Mouse (Mus musculus) thymus, postnatal 10 days (tissue): ENCODE results near the gene Tceal3.
"Not testable (repeated sequence)": the region's sequence is repeated elsewhere in the genome, so short reads cannot be mapped to it uniquely, and the experiment has no call there.

Experiments used
- DNase-seq, 2 experiments: peaks; one replicate each; pipeline ENCODE4 v3.0.0; 2021; ENCODE audit warnings: low spot score in 2 of 2

Tceal3 gene

GRCm38 (mm10) chrX:136707446-136708167 is 117.0 kb downstream of the Tceal3 start, which contains the start of gene Tceal1:
Tceal1 (plus strand) TSS chrX:136707982.
- DNase-seq = no peak

GRCm38 (mm10) chrX:136708168-136708681 is 117.6 kb downstream of the Tceal3 start:
- peak in 1 of 2 experiments; percentile 3 for DNase-seq

DNA sequence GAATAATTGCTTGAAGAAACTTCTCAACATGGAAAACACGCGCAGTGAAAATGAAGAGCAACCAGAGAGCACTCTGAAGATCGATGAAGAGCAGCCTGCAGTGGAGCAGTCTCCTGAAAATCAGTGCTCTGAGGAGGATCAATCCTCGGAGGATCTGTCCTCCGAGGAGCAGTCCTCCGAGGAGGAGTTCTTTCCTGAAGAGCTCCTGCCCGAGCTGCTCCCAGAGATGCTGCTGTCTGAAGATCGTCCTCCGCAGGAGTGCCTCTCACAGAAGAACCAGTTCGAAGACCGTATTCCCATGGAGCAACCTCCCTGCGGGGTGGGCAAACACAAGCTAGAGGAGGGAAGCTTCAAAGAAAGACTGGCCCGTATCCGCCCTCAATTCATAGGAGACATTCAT is 118.1 kb downstream of the Tceal3 start:
- DNase-seq = no peak

DNA sequence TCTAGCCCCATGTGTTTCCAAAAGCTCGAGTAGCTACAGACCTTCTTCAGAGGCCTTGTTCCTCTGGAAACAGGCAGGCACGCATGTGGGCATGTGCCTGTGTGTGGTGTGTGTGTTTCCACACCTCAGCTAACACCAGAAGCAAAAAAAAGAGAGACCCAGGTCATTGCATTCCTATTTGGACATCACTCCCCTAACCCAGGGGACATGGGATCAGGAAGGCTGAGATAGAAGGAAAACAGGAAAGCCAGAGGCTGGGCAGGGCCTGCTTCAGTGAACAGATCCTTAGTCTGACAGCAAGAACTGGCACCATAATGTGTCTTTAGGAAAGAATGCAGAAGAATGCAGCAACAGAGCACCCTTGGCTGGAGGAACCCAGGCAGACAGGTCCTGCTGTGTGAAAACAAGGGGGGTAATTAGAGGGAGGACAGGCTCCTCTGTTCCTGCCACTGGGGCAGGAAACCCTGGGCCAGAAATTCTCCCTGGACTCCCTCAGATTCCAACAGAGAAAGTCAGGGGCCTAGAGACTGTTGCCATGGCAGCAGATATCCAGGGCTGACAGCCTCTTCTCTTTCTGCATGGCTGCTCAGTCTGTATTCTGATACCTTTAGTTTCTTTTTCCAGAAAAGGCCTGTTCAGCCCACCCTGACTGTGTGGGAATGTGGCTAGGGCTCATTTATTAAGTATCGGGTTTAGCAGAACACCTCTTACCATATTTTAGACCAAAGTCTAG is 124.3 kb downstream of the Tceal3 start:
- DNase-seq = not testable (repeated sequence)
